Mouse (Mus musculus) testis, adult 2 months (tissue): ENCODE data around the gene Srgap2.

Experiments used
- CTCF ChIP-seq: fragments of 200-500 bp; IDR thresholded peaks from 2 replicates; pipeline ENCODE4 v1.5.1; 2012; ENCODE audit warnings: low read depth, mild to moderate bottlenecking, inconsistent platforms, low read length, moderate library complexity; ENCODE audit not compliant: control insufficient read depth, insufficient read depth, insufficient replicate concordance
- POLR2A ChIP-seq: fragments of 200-500 bp; IDR thresholded peaks from 2 replicates; pipeline ENCODE4 v1.6.1; 2012; ENCODE audit warnings: low read depth, mild to moderate bottlenecking, inconsistent platforms, low read length, moderate library complexity; ENCODE audit not compliant: control insufficient read depth

DNA sequence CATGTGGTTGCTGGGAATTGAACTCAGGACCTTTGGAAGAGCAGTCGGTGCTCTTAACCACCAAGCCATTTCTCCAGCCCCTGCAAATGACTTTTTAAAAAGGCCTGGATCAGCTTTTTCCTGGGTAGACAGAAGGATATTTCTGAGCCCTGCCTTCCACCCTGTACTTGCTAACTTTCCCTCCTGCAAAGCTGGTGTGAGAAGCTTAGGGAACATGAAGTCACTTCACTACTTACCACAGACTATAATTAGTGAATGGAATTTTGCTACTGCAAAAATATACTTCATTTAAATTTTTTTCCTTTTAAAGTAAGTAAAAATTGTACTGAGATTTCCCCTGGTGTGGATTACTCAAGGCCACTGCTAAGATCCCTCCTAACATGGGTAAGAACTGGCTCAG, 196.0 kb downstream of the Srgap2 start:
- TF ChIP-seq CTCF (no peak), POLR2A (no peak)
